Mouse (Mus musculus): ENCODE results near the gene Caskin2.

- TF ChIP-seq CTCF (IDR thresholded peaks at IDR 0.05; ENCODE audit: low read depth) (no peak), EP300 (optimal IDR thresholded peaks at IDR 0.05) (no peak)
These were observed 36.5 kb downstream of the Caskin2 start for GRCm38 (mm10) chr11:115776954-115777353.

All from stomach, postnatal 0 days (tissue).